Mouse (Mus musculus): ENCODE measurements around the gene Adam15. TPM values are rescaled to one million over a fixed set of nuclear protein-coding genes. Genes with fewer than 3 reads are reported as not detected.

Gene Adam15
- polyA plus RNA-seq, 1 experiment from 2014 or later: 28.4 TPM

- Histone ChIP-seq H3K9me3 (ENCODE audit: control insufficient read depth, low read length) (no peaks in the 10 kb centered on the region), H3K4me3 (ENCODE audit: low read depth, low read length) (no peak overlapping the region), H3K27ac (ENCODE audit: low read depth, low read length) (no peak overlapping the region), H3K36me3 (ENCODE audit: control insufficient read depth, insufficient read depth, low read length) (no peaks in the 10 kb centered on the region), H3K4me2 (ENCODE audit: low read depth, low read length, severe bottlenecking) (no peak overlapping the region), H3K27me3 (ENCODE audit: control insufficient read depth, insufficient read depth, low read length) (no peaks in the 10 kb centered on the region), H3K4me1 (replicated peaks; ENCODE audit: control insufficient read depth, insufficient read depth, low read length) (no peaks in the 10 kb centered on the region), H3K9ac (ENCODE audit: low read length) (no peak overlapping the region)
- DNase-seq (ENCODE audit: low spot score) (no peak), ATAC-seq (replicated peaks; ENCODE audit: low FRiP score) (no peak)
- 72% methylated on average over 8 of the region's 8 CpGs for WGBS
These were observed 44.1 kb downstream of the Adam15 start for GRCm38 (mm10) chr3:89305551-89306325.

- ATAC-seq (replicated peaks; ENCODE audit: low FRiP score) (no peak), DNase-seq (ENCODE audit: low spot score) (no peak)
- WGBS: 74% methylated on average over 4 of the region's 4 CpGs
- Histone ChIP-seq H3K4me3 (ENCODE audit: low read depth, low read length) (no peak overlapping the region), H3K27me3 (ENCODE audit: control insufficient read depth, insufficient read depth, low read length) (peaks cover 2% of the 10 kb centered on the region; the same call in 1 of the 2 replicates), H3K27ac (ENCODE audit: low read depth, low read length) (no peak overlapping the region), H3K9ac (ENCODE audit: low read length) (no peak overlapping the region), H3K9me3 (ENCODE audit: control insufficient read depth, low read length) (no peaks in the 10 kb centered on the region), H3K4me1 (replicated peaks; ENCODE audit: control insufficient read depth, insufficient read depth, low read length) (no peaks in the 10 kb centered on the region), H3K36me3 (ENCODE audit: control insufficient read depth, insufficient read depth, low read length) (no peaks in the 10 kb centered on the region), H3K4me2 (ENCODE audit: low read depth, low read length, severe bottlenecking) (no peak overlapping the region)
These were observed 44.7 kb downstream of the Adam15 start for GRCm38 (mm10) chr3:89305105-89305504.

DNA sequence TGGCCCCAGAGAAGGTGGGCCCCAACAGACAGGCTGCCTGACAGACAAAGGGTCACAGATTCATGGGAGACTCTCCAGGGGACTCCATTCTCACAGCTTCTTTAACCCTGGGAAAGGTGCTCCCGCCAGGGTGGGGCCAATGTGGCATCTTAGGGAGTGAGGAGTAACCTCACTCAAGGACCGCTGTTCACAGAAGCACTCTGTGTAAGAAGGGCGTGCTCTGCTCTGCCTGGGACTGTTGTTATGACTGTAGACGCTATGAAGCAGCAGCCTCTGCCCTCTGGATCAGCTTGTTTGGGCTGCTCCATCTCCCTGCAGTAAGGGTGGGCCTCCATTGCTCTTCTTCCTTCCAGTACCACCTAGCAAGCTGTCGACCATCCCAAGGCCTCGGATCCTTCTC lies 45.4 kb downstream of the Adam15 start:
- Histone ChIP-seq H3K9ac (ENCODE audit: low read length) (no peak overlapping the region), H3K9me3 (ENCODE audit: control insufficient read depth, low read length) (no peaks in the 10 kb centered on the region), H3K4me3 (ENCODE audit: low read depth, low read length) (no peak overlapping the region), H3K27me3 (ENCODE audit: control insufficient read depth, insufficient read depth, low read length) (peaks cover 2% of the 10 kb centered on the region; the same call in 1 of the 2 replicates), H3K4me2 (ENCODE audit: low read depth, low read length, severe bottlenecking) (no peak overlapping the region), H3K27ac (ENCODE audit: low read depth, low read length) (no peak overlapping the region), H3K36me3 (ENCODE audit: control insufficient read depth, insufficient read depth, low read length) (no peaks in the 10 kb centered on the region), H3K4me1 (replicated peaks; ENCODE audit: control insufficient read depth, insufficient read depth, low read length) (no peaks in the 10 kb centered on the region)
- 63% methylated on average over 6 of the region's 6 CpGs for WGBS
- ATAC-seq (replicated peaks; ENCODE audit: low FRiP score) (no peak), DNase-seq (ENCODE audit: low spot score) (no peak)

DNA sequence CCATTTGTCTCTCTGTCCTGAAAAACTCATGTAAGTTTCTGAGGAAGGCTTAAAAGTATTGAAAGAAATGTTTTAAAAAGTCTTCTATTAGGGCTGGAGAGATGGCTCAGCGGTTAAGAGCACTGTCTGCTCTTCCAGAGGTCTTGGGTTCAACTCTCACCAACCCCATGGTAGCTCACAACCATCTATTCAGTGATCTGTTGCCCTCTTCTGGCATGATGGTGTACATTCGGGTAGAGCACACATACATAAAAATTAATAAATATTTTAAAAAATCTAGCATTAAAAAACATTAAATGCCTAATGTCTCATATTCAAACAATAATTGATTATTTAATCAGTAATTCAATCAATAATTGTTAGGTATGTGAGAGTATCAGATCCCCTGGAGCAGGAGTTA lies 49.3 kb downstream of the Adam15 start:
- WGBS: 59% methylated on average over 2 of the region's 2 CpGs
- no peak for ATAC-seq (replicated peaks; ENCODE audit: low FRiP score)
- no peak overlapping the region for H3K4me2 ChIP-seq (ENCODE audit: low read depth, low read length, severe bottlenecking)

GRCm38 (mm10) chr3:89300071-89300470 lies 49.7 kb downstream of the Adam15 start:
- WGBS: 70% methylated on average over 1 of the region's 1 CpGs
- peak overlapping the region; percentile 40; the same call in 1 of the 2 replicates for H3K4me2 ChIP-seq (ENCODE audit: low read depth, low read length, severe bottlenecking)
- no peak overlapping the region for H3K27ac ChIP-seq (ENCODE audit: low read depth, low read length)
- H3K27me3 ChIP-seq (ENCODE audit: control insufficient read depth, insufficient read depth, low read length): peaks cover 2% of the 10 kb centered on the region; the same call in 1 of the 2 replicates
- H3K4me1 ChIP-seq (replicated peaks; ENCODE audit: control insufficient read depth, insufficient read depth, low read length): no peaks in the 10 kb centered on the region
- H3K36me3 ChIP-seq (ENCODE audit: control insufficient read depth, insufficient read depth, low read length): no peaks in the 10 kb centered on the region
- no peak for DNase-seq (ENCODE audit: low spot score)
- H3K4me3 ChIP-seq (ENCODE audit: low read depth, low read length): no peak overlapping the region
- no peak for ATAC-seq (replicated peaks; ENCODE audit: low FRiP score)
- no peak overlapping the region for H3K9ac ChIP-seq (ENCODE audit: low read length)
- no peaks in the 10 kb centered on the region for H3K9me3 ChIP-seq (ENCODE audit: control insufficient read depth, low read length)

More for the DNA sequence above, 49.3 kb downstream of the Adam15 start:
- Histone ChIP-seq H3K9ac (ENCODE audit: low read length) (no peak overlapping the region), H3K36me3 (ENCODE audit: control insufficient read depth, insufficient read depth, low read length) (no peaks in the 10 kb centered on the region), H3K27ac (ENCODE audit: low read depth, low read length) (no peak overlapping the region), H3K27me3 (ENCODE audit: control insufficient read depth, insufficient read depth, low read length) (peaks cover 2% of the 10 kb centered on the region; the same call in 1 of the 2 replicates), H3K4me1 (replicated peaks; ENCODE audit: control insufficient read depth, insufficient read depth, low read length) (no peaks in the 10 kb centered on the region), H3K9me3 (ENCODE audit: control insufficient read depth, low read length) (no peaks in the 10 kb centered on the region), H3K4me3 (ENCODE audit: low read depth, low read length) (no peak overlapping the region)
- no peak for DNase-seq (ENCODE audit: low spot score)

- no peak for ATAC-seq (replicated peaks; ENCODE audit: low FRiP score)
- WGBS: 3% methylated on average over 14 of the region's 14 CpGs
- H3K4me2 ChIP-seq (ENCODE audit: low read depth, low read length, severe bottlenecking): peak overlapping the region; percentile 40; the same call in 1 of the 2 replicates
- H3K27me3 ChIP-seq (ENCODE audit: control insufficient read depth, insufficient read depth, low read length): peaks cover 2% of the 10 kb centered on the region; the same call in 1 of the 2 replicates
- H3K36me3 ChIP-seq (ENCODE audit: control insufficient read depth, insufficient read depth, low read length): no peaks in the 10 kb centered on the region
- no peaks in the 10 kb centered on the region for H3K4me1 ChIP-seq (replicated peaks; ENCODE audit: control insufficient read depth, insufficient read depth, low read length)
- DNase-seq (ENCODE audit: low spot score): no peak
- H3K4me3 ChIP-seq (ENCODE audit: low read depth, low read length): peak overlapping the region; percentile 2; the same call in 1 of the 2 replicates
- no peak overlapping the region for H3K27ac ChIP-seq (ENCODE audit: low read depth, low read length)
- H3K9me3 ChIP-seq (ENCODE audit: control insufficient read depth, low read length): no peaks in the 10 kb centered on the region
- peak overlapping the region; percentile 3 for H3K9ac ChIP-seq (ENCODE audit: low read length)
These were observed 50.3 kb downstream of the Adam15 start for GRCm38 (mm10) chr3:89299499-89299898.

DNA sequence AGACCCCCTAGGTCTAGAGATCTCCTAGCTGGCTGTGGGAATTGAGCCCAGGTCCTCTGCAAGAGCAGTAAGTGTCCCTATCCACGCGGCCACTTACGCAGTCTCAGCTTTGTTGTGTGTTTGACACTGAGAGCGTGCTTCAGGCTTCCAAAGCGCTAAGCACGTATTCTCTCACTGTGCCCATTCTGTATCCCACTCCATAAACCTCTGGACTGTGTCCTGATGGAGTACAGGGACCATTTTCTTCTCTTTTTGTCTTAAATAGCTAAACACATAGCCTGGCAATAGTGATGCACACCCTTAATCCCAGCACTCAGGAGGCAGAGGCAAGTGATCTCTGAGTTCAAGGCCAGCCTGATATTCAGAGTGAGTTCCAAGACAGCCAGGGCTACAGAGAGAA lies 50.9 kb downstream of the Adam15 start:
- DNase-seq (ENCODE audit: low spot score) (no peak), ATAC-seq (replicated peaks; ENCODE audit: low FRiP score) (no peak)
- no peak overlapping the region for H3K9ac ChIP-seq (ENCODE audit: low read length)
- H3K4me2 ChIP-seq (ENCODE audit: low read depth, low read length, severe bottlenecking): no peak overlapping the region
- WGBS: 85% methylated on average over 6 of the region's 6 CpGs
- peaks cover 2% of the 10 kb centered on the region; the same call in 1 of the 2 replicates for H3K27me3 ChIP-seq (ENCODE audit: control insufficient read depth, insufficient read depth, low read length)
- no peaks in the 10 kb centered on the region for H3K36me3 ChIP-seq (ENCODE audit: control insufficient read depth, insufficient read depth, low read length)
- no peaks in the 10 kb centered on the region for H3K4me1 ChIP-seq (replicated peaks; ENCODE audit: control insufficient read depth, insufficient read depth, low read length)
- no peak overlapping the region for H3K4me3 ChIP-seq (ENCODE audit: low read depth, low read length)
- H3K9me3 ChIP-seq (ENCODE audit: control insufficient read depth, low read length): no peaks in the 10 kb centered on the region
- H3K27ac ChIP-seq (ENCODE audit: low read depth, low read length): no peak overlapping the region

GRCm38 (mm10) chr3:89296761-89297396 lies 52.9 kb downstream of the Adam15 start:
- no peaks in the 10 kb centered on the region for H3K4me1 ChIP-seq (replicated peaks; ENCODE audit: control insufficient read depth, insufficient read depth, low read length)
- ATAC-seq (replicated peaks; ENCODE audit: low FRiP score) (no peak), DNase-seq (ENCODE audit: low spot score) (no peak)
- no peak overlapping the region for H3K9ac ChIP-seq (ENCODE audit: low read length)
- H3K4me3 ChIP-seq (ENCODE audit: low read depth, low read length): no peak overlapping the region
- no peaks in the 10 kb centered on the region for H3K9me3 ChIP-seq (ENCODE audit: control insufficient read depth, low read length)
- no peak overlapping the region for H3K4me2 ChIP-seq (ENCODE audit: low read depth, low read length, severe bottlenecking)
- H3K27ac ChIP-seq (ENCODE audit: low read depth, low read length): no peak overlapping the region
- H3K36me3 ChIP-seq (ENCODE audit: control insufficient read depth, insufficient read depth, low read length): no peaks in the 10 kb centered on the region
- WGBS: 89% methylated on average over 11 of the region's 11 CpGs
- peaks cover 2% of the 10 kb centered on the region; the same call in 1 of the 2 replicates for H3K27me3 ChIP-seq (ENCODE audit: control insufficient read depth, insufficient read depth, low read length)

All from forebrain, embryonic 11.5 days (tissue).